Mouse (Mus musculus) ZHBTc4 (cell line): ENCODE results near the gene Smyd4.
A peak's percentile ranks its signal among the peaks of the same experiment; 100 is the strongest.
"Not testable (repeated sequence)": the region's sequence is repeated elsewhere in the genome, so short reads cannot be mapped to it uniquely, and the experiment has no call there.

Experiments
- DNase-seq: peaks from one replicate; pipeline ENCODE4 v3.0.0-alpha.2; 2011; ENCODE audit warnings: low read depth, low spot score

The Smyd4 gene

DNA sequence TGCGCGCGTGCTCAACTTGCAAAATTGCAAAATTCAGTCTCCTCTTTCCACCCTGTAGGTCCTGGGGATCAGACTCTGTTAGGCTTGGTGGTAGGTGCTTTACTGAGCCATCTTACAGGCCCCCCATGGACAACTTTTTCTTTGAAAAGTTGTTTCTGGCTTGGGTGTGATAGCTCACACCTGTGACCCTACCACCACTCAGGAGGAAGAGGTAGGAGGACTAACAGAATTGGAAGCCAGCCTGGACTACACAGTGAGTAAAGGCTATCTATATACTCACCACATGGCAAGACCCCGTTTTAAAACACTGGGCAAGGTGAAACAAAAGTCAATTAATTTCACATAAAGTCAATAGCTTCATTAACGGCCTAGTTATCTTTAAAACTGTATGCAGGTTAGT, 3.5 kb upstream of the Smyd4 start:
- DNase-seq = no peak

DNA sequence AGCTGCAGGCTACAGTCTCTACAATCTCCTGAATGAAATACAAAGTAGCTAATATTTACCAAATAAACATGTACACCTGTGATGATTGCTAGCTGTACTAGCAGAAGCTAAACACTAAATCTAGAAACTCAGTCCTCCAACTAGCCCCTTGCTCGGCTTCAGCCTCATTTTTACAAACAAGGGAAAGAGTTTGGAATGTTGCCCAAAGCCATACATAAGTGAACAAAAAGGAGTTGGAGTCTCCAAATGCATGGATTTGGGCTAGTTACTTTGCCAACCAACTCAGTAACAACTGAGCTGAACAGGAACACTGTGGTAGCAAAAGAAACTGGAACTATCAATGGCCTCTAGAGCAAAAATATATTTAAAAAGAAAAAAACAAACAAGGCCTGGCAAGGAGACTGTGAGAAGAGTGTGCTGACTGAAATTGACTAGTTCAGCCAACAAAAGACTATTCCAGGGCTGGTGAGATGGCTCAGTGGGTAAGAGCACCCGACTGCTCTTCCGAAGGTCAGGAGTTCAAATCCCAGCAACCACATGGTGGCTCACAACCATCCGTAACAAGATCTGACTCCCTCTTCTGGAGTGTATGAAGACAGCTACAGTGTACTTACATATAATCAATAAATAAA, 1.6 kb upstream of the Smyd4 start:
- no peak for DNase-seq

DNA sequence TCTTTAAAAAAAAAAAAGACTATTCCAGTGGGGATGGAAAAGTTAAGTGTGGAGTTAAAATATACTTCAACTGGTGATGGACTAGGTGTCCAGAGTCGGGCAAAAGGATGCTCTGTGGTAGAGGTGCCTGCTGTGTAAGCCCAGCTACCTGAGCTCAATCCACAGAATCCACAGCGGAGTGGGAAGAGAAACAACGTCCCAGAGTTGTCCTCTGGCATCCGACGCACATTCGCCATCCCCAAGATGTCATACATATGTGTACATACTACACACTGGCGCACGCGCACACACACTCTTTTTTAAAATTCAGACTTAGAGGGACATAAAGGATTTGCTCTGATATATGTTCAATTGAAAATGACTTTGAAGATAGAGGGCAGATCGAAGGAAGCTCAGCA, 1.0 kb upstream of the Smyd4 start:
- DNase-seq = no peak

DNA sequence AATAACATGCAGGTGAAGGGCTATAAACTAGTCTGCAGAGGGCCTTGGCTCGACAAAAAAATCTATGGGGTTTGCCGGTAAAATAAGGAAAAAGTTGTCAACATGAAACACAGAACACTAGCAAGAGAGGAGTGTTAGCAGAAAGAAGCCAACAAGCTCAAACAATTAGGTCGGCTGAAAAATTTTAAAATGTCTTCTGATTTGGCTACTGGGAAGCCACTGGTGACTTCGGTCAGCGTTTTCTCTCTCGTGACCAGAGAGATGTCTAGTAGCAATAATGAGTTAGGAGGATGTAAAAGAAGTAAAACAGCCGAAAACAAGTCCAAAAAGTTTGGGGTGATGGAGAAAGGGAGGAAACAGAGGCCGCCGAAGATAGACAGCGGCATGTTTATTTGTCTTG, 637 bp upstream of the Smyd4 start:
- no peak for DNase-seq

DNA sequence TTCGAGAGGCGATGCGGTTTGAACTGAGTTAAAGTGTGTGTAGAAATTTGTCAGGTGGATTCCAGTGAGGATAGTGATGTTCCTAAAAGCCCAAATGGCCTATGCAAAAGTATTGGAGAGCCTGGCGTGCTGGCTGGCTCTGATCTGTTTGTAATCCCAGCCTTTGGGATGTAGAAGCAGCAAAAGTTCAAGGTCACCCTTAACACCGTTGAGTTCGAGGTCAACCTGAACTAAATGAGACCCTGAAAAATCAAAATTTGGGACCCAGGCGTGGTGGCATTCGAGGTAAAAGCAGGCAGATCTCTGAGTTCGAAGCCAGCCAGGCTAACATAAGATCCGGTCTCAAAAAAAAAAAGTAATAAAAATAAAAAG, 643 bp downstream of the Smyd4 start:
- DNase-seq = no peak

DNA sequence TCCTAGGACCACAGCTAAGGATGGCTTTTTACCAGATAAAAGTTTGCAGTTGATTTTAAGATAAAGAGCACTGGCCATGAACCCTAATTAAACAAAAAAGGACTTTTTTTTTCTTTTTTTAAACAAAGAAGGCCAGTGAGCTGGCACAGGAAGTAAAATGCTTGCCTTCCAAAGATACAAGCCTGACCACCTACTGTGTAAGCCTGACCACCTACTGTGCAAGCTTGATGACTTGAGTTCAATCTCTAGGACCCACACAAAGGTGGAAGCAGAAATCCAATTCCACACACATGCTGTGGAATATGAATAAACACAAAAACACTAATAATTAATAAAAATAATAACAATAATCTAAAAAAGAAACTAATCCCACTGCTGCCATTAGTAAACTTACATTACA, 3.0 kb downstream of the Smyd4 start:
- DNase-seq = peak; percentile 80

DNA sequence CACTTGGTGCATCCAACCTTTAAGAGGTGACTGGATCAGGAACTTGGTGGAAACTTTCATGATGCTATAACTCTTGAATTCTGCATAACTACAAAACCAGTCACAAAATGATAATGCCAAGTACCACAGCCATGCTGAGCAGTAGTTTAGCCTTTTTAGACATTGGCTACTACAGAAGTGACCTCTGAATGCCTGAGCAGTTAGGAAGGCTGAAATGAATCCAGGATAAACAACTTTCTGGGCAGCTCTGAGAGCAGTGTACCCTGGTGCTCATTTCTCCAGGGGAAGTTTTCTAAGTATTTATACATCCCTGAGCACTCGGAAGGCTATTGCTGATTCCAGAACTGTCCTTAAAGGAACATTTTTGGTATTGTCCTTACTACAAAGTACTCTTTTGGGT, 7.2 kb downstream of the Smyd4 start:
- no peak for DNase-seq

DNA sequence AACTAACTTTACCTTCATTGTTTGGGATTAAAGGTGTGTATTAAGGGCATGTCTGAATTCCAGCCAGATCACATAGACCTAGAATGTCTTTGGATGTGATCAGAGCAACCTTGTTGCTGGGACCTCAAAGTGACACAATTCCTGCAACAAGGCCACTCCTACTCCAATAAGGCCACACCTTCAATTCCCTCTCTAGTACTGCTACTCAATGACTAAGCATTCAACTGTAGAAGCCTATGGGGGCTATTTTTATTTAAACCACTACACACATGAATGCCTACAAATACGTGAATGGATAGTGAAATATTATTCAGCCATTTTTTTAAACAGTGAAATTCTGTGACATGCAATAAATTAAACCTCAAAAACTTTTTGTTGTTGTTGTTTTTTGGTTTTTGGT, 28.9 kb downstream of the Smyd4 start:
- peak; percentile 23 for DNase-seq

DNA sequence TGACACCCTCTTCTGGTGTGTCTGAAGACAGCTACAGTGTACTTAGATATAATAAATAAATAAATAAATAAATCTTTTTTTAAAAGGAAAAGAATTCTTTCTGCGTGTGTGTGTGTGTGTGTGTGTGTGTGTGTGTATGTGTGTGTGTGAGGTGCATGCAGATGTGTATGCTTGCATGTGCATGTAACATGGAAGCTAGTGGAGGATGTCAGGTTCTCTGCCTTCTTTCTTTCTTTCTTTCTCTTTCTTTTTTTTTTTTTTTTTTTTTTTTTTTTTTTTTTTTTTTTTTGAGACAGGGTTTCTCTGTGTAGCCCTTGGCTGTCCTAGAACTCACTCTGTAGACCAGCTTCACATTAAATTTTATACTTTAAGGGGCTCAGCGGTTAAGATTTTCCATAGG, 30.6 kb downstream of the Smyd4 start:
- not testable (repeated sequence) for DNase-seq

DNA sequence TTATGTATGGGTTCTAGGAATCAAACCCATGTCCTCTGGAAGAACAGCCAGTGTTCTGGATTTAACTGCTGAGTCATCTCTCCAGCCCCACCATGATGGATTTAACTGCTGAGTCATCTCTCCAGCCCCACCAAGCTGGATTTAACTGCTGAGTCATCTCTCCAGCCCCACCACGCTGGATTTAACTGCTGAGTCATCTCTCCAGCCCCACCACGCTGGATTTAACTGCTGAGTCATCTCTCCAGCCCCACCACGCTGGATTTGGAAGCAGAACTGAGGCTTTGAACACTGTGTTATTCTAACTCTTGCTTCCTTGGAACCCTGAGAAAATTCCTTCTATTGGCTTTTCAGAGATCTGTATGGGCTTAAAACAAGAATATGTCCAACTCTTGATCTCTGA, 35.3 kb downstream of the Smyd4 start:
- DNase-seq = peak; percentile 77

DNA sequence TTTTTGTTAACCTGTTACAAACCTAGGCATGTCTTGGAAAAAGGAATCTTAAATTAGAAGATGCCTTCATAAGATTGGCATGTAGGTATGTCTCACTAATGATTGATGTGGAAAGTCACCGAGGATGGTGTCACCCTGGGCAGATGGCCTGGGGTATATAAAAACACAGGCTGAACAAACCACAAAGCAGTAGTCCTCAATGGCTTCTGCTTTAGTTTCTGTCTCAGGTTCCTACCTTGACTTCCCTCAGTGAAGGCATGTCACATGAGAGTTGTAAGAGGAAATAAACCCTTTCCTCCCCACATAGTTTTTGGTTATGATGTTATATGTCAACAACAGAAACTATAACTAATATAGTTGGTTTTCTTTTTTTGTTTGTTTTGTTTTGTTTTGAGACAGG, 47.4 kb downstream of the Smyd4 start:
- no peak for DNase-seq

DNA sequence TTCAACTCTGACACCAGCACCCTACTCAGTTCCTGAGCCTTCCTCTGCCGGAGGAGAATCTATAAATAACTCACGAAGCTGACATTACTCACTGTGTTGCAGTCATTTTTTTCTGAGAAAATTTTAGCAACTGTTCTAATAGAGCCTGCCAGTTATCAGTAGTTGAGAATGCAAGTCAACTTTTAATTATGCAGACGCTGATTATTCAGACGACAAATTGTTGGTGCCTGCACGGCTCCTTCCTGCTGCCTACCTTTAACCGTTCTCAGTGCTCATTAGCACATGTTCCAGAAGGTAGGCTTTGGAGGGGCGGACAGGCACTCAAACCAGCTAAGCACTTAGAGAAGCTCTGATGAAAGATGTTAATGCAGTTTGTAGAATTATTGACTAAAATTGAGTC, 49.2 kb downstream of the Smyd4 start:
- DNase-seq = no peak

DNA sequence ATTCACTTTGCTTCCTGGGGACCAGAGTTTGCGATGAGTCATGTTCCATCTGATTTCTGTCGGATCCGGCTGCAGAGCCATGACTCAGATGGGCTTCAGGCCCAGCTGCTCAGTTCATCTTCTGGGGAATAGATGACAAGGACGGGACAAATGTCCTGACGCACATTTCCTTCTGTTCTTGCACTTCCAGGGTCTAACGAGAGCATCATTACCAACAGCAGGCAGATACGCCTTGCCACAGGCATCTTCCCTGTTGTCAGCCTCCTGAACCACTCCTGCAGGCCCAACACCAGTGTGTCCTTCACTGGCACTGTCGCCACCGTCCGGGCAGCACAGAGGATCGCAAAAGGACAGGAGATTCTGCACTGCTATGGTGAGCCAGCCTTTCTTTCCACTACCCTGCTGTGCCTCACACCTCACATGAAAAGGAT, 51.2 kb downstream of the Smyd4 start:
- DNase-seq = peak; percentile 9

DNA sequence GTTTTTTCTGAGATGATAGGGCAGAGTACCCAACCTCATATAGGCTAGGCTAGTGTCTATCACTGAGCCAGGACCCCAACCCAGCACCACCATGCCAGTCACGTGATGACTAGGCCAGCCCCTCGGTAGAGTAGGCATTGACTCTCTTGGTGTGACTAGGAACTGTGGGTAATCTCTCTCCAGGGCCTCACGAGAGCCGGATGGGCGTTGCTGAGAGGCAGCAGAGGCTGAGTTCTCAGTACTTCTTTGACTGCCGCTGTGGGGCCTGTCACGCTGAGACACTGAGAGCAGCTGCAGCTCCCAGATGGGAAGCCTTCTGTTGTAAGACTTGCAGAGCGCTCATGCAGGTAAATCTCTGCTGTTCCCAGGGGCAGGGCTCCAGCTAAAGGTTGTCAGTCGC, 51.9 kb downstream of the Smyd4 start:
- peak; percentile 93 for DNase-seq

DNA sequence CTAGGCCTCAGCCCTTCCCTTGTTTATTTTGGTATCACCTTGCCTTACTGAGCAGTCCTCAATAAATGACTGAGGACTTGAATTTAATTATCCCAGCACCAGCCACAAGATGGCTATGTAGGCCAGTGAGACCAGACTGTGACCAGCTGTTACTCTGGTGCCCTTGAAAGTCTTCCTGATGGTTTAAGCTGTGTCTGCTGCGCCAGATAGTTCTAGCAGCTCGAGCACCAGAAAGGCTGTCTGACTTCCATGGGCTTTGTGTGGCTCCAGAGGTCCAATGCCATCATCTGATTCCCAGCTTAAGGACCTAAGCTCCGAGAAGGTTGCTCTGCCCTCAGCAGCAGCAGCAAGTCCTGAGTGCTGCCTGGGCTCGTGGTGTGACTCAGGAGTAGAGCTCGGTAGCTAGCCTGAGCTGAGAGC, 54.0 kb downstream of the Smyd4 start:
- peak; percentile 56 for DNase-seq

DNA sequence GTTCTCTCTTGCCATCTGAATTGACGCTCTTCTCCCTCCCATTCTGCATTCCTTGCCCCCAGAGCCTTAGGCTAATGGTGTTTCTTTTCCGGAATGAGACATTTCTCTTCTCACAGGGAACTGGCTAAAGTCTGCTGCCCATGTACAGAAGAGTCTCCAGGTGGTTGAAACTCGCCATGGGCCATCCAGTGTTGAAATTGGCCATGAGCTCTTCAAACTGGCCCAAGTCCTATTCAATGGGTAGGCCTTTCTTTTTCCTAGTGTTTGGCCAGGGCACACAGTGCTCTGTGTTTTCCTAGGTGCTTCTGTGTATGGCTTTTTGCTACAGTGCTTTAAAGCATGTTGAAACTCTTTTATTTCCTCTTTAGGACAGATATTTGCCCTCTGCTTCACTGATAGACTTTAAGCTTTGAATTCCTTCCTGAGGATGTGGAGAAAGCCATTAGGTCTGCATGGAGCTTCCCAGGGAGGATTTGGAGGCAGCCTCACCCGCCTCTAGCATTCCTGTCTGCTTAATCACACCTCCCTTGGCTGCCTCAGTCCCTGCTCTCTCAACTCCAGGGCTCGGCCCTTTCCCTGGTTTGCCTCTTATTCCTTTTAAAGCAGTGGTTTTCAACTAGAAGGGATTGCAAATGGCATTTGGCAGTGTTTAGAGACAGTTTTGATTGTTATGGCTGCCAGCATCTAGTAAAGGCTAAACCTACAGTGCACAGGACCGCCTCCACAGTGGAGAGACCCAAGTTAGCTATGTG, 55.2 kb downstream of the Smyd4 start:
- no peak for DNase-seq

DNA sequence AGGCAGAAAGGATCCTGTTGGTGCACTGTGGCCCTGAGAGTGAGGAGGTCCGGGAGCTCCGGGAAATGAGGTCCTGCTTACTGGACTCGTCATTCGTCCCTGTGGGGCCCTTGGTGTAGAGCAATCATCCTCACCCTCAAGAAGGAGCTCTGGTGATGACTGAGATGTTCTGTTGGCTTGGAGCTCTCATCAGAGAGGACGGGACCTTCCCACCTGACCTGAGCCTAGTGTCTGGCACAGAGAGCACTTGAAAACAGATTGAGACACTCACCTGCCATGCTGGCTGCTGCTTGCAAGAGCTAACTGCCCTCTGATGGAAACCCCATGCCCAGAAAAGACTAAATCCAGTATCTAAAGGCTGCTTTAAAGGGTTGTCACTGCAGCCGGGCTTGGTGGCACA, 56.6 kb downstream of the Smyd4 start:
- DNase-seq = no peak

DNA sequence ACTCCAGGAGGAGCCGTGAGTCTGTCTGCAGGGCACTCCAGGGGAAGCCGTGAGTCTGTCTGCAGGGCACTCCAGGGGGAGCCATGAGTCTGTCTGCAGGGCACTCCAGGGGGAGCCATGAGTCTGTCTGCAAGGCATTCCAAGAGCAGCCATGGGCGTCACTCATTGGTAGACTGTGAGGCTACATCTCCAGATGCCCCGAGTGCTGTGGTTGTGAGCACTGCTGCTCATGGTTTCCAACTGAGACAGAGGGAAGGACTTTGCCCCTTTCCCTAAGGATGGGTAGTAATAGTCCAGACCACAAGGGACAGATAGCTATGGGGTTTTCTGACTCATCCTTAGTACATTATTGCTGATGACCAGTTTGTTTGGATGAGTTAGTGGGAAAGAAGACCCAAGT, 57.9 kb downstream of the Smyd4 start:
- no peak for DNase-seq

DNA sequence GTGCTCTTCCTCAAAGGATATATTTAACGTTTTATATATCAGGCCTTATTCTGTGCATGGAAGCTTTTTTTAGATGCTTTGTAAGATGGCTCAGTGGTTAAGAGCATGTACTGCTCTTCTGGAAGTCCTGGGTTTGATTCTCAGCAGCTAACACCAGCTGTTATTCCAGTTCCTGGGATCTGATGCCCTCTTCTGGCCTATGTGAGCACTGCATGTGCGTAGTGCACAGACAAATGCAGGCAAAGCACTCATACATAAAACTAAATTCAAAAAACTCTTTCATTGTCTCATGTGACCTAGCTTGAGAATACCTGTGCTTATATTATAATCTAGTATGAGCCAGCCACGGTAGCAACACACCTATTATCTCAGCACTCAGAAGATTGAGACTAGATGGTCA, 58.6 kb downstream of the Smyd4 start:
- peak; percentile 87 for DNase-seq

DNA sequence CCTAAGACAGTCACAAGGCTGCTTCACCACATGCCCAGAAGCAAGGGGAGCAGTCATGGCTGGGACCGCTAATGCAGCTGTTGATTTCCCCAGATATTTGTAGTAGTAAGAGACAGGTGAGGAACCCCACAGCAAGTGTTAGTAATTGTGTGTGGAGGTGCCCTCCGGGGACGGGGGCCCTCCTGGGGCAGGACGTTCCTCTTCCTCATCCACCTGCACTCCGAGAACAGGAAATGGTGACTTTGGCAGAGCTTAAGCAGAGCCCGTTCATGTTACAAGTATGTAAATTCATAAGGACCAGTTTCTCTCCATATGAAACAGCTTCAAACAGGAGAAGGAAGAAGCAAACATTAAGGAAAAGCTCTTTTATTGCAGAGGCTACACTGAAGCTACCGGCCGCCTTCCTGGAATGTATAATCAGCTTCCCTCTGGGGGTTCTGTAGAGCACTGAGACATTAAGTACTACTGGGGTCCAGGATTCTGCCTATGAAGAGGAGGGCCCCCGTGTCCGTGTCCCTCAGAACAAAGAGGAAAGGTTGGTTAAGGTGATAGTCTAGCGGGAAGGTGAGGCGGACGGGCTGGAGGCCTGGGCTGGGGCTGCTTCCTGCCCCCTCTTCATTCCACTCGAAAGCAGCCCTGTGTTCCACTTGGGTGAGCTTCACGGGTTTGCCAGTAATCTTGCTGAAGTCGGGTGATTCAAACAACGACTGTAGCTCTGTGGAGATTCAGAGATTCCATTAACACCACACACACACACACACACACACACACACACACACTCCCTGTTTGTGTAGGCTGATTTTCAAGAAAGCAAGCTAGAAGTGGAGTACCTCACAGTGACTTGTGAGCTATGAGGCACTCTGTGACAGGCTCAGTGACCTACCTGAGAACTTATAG, 61.7 kb downstream of the Smyd4 start:
- DNase-seq = no peak

DNA sequence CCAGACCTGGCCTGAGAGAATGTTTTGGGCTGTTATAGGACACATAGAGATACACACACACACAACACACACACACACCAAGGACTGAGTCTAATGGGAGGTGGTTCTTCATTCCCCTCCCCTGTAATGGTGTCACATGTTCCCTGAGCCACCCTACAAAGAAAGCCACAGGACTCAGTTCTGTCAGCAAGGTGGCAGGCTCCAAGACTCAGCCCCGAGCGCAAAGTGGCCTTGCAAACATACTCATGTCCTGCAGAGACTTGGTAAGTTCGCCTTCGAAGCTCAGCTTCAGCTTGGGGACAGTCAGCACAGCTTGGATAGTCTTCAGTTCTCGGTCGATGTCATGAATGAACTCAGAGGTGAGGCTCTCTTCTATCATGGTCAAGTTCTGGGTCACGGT, 62.4 kb downstream of the Smyd4 start:
- no peak for DNase-seq

DNA sequence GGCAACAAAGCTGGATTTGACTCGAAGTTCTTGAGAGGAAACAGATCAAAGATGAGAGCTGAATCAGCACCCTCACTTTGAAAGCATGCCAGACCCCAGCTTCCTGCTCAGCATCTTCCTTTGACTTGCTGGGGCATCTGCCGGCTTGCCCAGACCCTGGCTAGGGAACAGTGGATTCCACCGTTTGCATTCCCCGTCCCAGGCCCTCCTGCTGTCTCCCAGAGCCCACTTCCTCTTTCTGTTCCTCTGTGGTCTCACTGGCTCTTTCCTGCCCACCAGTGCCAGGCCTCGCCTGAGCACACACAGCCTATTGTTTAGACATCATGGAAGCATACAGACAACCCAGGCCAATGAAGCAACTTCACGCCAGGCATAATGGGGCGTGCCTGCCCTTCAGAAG, 66.9 kb downstream of the Smyd4 start:
- DNase-seq = no peak

DNA sequence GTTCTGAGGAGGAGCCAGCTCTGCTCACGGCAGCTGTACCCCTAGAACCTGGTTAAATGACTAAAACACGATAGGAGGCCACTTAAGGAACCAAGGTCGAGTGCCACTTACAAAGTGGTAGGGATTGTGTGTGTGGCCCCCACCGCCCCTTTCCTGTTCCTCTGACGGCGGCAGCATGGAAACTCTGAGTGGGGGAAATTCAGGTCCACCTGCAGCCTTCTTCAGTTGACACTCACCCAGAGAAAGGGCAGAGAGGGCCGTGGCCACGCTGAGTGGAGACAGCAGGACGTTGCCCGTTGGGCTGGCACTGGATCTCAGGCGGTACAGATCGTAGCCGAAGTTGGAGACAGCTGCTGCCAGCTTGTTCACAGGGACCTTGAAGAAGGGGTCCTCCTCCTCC, 67.8 kb downstream of the Smyd4 start:
- no peak for DNase-seq
